Mouse (Mus musculus) testis, postnatal 14 days (tissue): ENCODE measurements around the gene Rnf130.

Source experiments
- DNase-seq: peaks from one replicate; pipeline ENCODE4 v3.0.0; 2021; ENCODE audit warnings: low spot score

Gene Rnf130

GRCm38 (mm10) chr11:50024833-50025720, at the start of gene Rnf130:
TSS of gene Rnf130 (plus strand) at chr11:50025346.
- DNase-seq = peak; percentile 96

GRCm38 (mm10) chr11:49977963-49978568, 47.1 kb upstream of the Rnf130 start:
- DNase-seq = no peak

- DNase-seq = no peak
Measured at GRCm38 (mm10) chr11:49978935-49979334, 46.2 kb upstream of the Rnf130 start.

GRCm38 (mm10) chr11:49980681-49981235, 44.4 kb upstream of the Rnf130 start:
- DNase-seq = no peak

- no peak for DNase-seq
Measured at GRCm38 (mm10) chr11:49981321-49981963, 43.7 kb upstream of the Rnf130 start.

- DNase-seq = no peak
Measured at GRCm38 (mm10) chr11:49982094-49982493, 43.1 kb upstream of the Rnf130 start.

- no peak for DNase-seq
Measured at GRCm38 (mm10) chr11:49982881-49983280, 42.3 kb upstream of the Rnf130 start.

GRCm38 (mm10) chr11:49983875-49984552, 41.1 kb upstream of the Rnf130 start:
- DNase-seq = no peak

- DNase-seq = no peak
Measured at GRCm38 (mm10) chr11:49985009-49985408, 40.1 kb upstream of the Rnf130 start.

- no peak for DNase-seq
Measured at GRCm38 (mm10) chr11:49986277-49987036, 38.7 kb upstream of the Rnf130 start.

- no peak for DNase-seq
Measured at GRCm38 (mm10) chr11:49994536-49994935, 30.6 kb upstream of the Rnf130 start.

GRCm38 (mm10) chr11:49996398-49996797, 28.7 kb upstream of the Rnf130 start:
- no peak for DNase-seq

- no peak for DNase-seq
Measured at GRCm38 (mm10) chr11:49997321-49997720, 27.8 kb upstream of the Rnf130 start.

- no peak for DNase-seq
Measured at GRCm38 (mm10) chr11:50002853-50003252, 22.3 kb upstream of the Rnf130 start.

- no peak for DNase-seq
Measured at GRCm38 (mm10) chr11:50007776-50008175, 17.4 kb upstream of the Rnf130 start.

GRCm38 (mm10) chr11:50008231-50008630, 16.9 kb upstream of the Rnf130 start:
- no peak for DNase-seq

GRCm38 (mm10) chr11:50013016-50013415, 12.1 kb upstream of the Rnf130 start:
- no peak for DNase-seq

GRCm38 (mm10) chr11:50016503-50016902, 8.6 kb upstream of the Rnf130 start:
- no peak for DNase-seq

- DNase-seq = no peak
Measured at GRCm38 (mm10) chr11:50017511-50017910, 7.6 kb upstream of the Rnf130 start.

GRCm38 (mm10) chr11:50018848-50019247, 6.3 kb upstream of the Rnf130 start:
- DNase-seq = no peak

GRCm38 (mm10) chr11:50022085-50022484, 3.1 kb upstream of the Rnf130 start:
- DNase-seq = no peak
